Mouse (Mus musculus): ENCODE data around the gene Ank3. TPM values are rescaled to one million over a fixed set of nuclear protein-coding genes. Genes with fewer than 3 reads are reported as not detected.

Ank3 gene
- polyA plus RNA-seq, 1 experiment, result 9.3 TPM

DNA sequence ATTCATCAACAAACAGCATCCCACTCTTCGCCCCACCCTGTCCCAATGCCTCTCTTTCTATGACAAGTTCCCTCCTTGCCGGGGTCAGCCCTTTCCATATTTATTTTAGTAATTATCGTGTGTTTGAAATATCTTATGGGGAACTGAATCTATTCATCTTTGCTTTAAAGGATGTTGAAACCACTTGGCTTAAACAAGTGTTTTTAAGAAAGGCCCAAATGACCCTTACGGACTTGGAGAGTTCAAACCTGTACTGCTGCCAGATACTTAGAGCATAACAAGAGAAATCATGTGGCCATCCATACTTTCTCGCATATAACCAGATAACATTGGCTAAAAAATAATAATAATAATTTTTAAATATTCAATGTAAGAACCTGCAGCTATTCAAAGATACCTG lies 48.7 kb downstream of the Ank3 start:
- TF ChIP-seq POLR2A (IDR thresholded peaks at IDR 0.05; ENCODE audit: borderline replicate concordance, control insufficient read depth, low read depth, low read length), result no peak
- no peak for TF ChIP-seq CTCF (IDR thresholded peaks at IDR 0.05; ENCODE audit: control insufficient read depth, insufficient read depth, low read length)
- Histone ChIP-seq H3K4me3 (replicated peaks; ENCODE audit: control insufficient read depth, low read depth, low read length) (no peak overlapping the region), H3K27ac (ENCODE audit: control insufficient read depth, insufficient read depth, low read depth, low read length, poor library complexity) (no peak overlapping the region), H3K4me1 (ENCODE audit: control insufficient read depth, insufficient read depth, low read length) (no peaks in the 10 kb centered on the region)
- 79% methylated on average over 5 of the region's 5 CpGs for WGBS

DNA sequence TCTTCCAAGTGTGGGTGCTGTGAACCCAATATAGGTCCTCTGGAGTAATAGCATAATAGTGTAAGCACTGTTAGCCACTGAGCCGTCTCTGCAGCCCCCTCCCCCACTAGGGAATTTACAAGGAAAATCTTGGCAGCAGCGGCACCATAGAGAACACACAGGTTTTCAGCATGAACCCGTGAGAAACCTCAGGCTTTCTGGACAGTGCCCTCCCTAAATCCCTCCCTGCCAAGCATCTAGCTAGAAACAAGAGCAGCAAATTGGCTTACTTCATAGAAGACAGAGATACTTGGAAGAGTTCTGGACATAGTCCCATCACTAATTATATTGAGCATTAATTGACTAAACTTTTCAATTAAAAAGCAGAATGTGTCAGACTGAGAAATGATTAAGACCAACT lies 49.6 kb downstream of the Ank3 start:
- Histone ChIP-seq H3K27ac (ENCODE audit: control insufficient read depth, insufficient read depth, low read depth, low read length, poor library complexity) (no peak overlapping the region), H3K4me3 (replicated peaks; ENCODE audit: control insufficient read depth, low read depth, low read length) (no peak overlapping the region), H3K4me1 (ENCODE audit: control insufficient read depth, insufficient read depth, low read length) (no peaks in the 10 kb centered on the region)
- TF ChIP-seq CTCF (IDR thresholded peaks at IDR 0.05; ENCODE audit: control insufficient read depth, insufficient read depth, low read length) (no peak), POLR2A (IDR thresholded peaks at IDR 0.05; ENCODE audit: borderline replicate concordance, control insufficient read depth, low read depth, low read length) (no peak)
- WGBS, result 74% methylated on average over 3 of the region's 3 CpGs

DNA sequence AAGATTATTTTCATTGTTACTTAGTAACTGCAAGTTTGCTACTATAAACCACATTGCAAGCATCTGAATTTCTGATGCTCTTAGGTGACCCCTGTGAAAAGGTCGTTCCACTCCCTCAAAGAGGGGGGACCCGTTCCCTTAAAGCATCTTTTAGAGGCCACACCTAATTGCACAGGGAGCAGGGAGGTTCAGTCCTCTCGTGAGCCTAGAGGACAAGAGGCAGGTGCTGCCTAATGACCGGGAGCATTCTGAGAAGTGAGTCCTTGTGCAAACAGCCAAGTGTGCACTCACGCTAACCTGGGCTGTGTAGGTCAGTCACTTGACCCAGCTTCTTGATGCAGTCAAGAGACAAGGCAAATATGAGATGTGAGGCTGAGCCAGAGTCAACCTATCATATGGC lies 52.4 kb downstream of the Ank3 start:
- WGBS, result 67% methylated on average over 5 of the region's 5 CpGs
- Histone ChIP-seq H3K4me3 (replicated peaks; ENCODE audit: control insufficient read depth, low read depth, low read length) (no peak overlapping the region), H3K27ac (ENCODE audit: control insufficient read depth, insufficient read depth, low read depth, low read length, poor library complexity) (no peak overlapping the region), H3K4me1 (ENCODE audit: control insufficient read depth, insufficient read depth, low read length) (no peaks in the 10 kb centered on the region)
- TF ChIP-seq CTCF (IDR thresholded peaks at IDR 0.05; ENCODE audit: control insufficient read depth, insufficient read depth, low read length) (no peak), POLR2A (IDR thresholded peaks at IDR 0.05; ENCODE audit: borderline replicate concordance, control insufficient read depth, low read depth, low read length) (no peak)

DNA sequence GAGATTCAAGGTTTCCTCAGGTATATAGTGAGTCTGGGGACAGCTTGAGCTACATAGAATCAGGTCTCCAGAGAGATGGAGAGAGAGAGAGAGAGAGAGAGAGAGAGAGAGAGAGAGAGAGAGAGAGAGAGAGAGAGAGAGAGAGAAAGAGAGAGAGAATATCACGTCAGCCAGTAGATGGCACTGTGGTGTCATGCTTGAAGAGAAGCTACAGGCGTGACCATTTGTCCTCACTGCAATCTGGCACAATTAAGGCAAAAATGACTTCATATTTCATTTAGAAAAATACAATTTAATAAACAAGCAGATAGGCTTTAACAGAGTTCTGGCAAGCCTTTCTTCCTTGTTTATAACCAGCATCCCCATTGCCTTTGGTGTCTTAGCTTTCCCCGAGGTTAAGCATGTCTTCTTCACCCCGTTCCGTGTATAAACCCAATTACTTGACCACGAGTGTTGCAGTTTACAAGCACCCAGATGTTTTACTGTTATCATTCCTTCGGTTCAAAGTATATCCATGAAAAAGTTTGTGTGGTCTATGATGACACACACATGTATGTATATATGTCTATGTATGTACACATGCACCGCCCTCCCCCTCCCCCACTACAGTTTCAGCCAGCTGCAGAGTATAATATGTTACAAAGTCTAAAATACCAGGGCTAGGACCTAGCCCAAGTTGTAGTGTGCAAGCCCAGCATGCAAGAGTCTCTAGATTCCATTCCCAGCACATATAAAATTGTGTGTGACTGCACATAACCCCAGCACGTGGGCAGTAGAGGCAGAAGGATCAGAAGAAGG lies 53.8 kb downstream of the Ank3 start:
- H3K27ac ChIP-seq (ENCODE audit: control insufficient read depth, insufficient read depth, low read depth, low read length, poor library complexity), result no peak overlapping the region
- no peak overlapping the region for H3K4me3 ChIP-seq (replicated peaks; ENCODE audit: control insufficient read depth, low read depth, low read length)
- no peak for TF ChIP-seq POLR2A (IDR thresholded peaks at IDR 0.05; ENCODE audit: borderline replicate concordance, control insufficient read depth, low read depth, low read length)
- no peak for TF ChIP-seq CTCF (IDR thresholded peaks at IDR 0.05; ENCODE audit: control insufficient read depth, insufficient read depth, low read length)
- 55% methylated on average over 9 of the region's 9 CpGs for WGBS
- no peaks in the 10 kb centered on the region for H3K4me1 ChIP-seq (ENCODE audit: control insufficient read depth, insufficient read depth, low read length)

DNA sequence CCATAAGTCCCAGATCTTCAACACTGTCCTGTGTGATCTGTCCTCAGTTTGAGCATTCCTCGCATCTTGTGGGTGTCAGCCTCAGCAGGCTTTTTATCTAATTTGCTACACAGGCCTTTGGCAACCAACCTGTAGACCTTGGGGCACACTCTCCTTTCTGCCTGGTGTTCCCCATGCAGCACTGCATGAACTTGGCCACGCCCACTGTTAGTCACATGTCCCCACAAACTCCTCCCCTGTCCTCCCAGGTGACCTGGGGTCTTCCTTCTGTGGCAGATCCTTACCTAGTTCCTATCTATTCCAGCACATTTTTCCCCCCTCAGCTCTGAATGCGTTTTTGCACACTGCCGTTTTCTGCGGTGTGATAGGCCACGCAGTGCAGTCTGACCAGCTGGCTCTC lies 55.0 kb downstream of the Ank3 start:
- Histone ChIP-seq H3K4me3 (replicated peaks; ENCODE audit: control insufficient read depth, low read depth, low read length) (no peak overlapping the region), H3K27ac (ENCODE audit: control insufficient read depth, insufficient read depth, low read depth, low read length, poor library complexity) (no peak overlapping the region), H3K4me1 (ENCODE audit: control insufficient read depth, insufficient read depth, low read length) (no peaks in the 10 kb centered on the region)
- TF ChIP-seq CTCF (IDR thresholded peaks at IDR 0.05; ENCODE audit: control insufficient read depth, insufficient read depth, low read length) (no peak), POLR2A (IDR thresholded peaks at IDR 0.05; ENCODE audit: borderline replicate concordance, control insufficient read depth, low read depth, low read length) (no peak)
- 80% methylated on average over 6 of the region's 6 CpGs for WGBS

DNA sequence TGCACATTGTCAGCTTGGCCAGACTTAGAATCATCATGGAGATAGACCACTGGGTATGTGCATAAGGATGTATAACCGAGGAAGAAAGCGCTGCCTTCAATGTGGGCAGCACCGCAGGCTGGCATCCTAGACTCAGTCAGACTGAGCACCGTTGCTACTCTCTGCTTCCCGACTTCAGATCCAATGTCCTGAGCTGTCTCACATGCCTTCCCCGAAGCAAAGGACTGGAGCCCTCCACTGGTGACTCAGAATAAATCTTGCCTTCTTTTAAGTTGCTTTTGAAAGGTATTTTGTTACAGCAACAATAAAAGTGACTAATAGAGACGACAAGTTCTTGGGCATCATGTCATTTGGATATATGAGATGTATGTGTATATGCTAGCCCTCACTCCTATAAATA lies 55.9 kb downstream of the Ank3 start:
- WGBS, result 72% methylated on average over 7 of the region's 7 CpGs
- H3K4me3 ChIP-seq (replicated peaks; ENCODE audit: control insufficient read depth, low read depth, low read length), result no peak overlapping the region
- H3K4me1 ChIP-seq (ENCODE audit: control insufficient read depth, insufficient read depth, low read length), result no peaks in the 10 kb centered on the region
- H3K27ac ChIP-seq (ENCODE audit: control insufficient read depth, insufficient read depth, low read depth, low read length, poor library complexity), result no peak overlapping the region
- TF ChIP-seq CTCF (IDR thresholded peaks at IDR 0.05; ENCODE audit: control insufficient read depth, insufficient read depth, low read length) (no peak), POLR2A (IDR thresholded peaks at IDR 0.05; ENCODE audit: borderline replicate concordance, control insufficient read depth, low read depth, low read length) (no peak)

DNA sequence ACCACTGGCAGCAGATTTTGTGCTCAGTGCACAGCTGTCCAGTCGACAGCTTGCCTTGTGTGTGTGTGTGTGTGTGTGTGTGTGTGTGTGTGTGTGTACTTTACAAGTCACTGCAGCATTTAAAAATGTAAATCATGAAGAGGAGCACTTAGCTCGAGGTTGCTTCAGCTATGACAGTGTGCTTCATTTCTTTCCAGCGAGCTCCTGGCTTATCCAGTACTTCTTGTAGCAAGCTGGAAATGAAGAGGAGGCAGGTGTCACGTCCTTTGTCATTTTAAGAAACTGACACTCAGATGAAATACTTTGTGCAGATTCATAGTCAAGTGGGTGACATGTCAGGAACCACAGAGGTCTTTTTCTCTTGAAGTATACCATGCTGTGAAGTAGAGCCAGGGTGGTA lies 66.3 kb downstream of the Ank3 start:
- no peaks in the 10 kb centered on the region for H3K4me1 ChIP-seq (ENCODE audit: control insufficient read depth, insufficient read depth, low read length)
- TF ChIP-seq POLR2A (IDR thresholded peaks at IDR 0.05; ENCODE audit: borderline replicate concordance, control insufficient read depth, low read depth, low read length) (no peak), CTCF (IDR thresholded peaks at IDR 0.05; ENCODE audit: control insufficient read depth, insufficient read depth, low read length) (no peak)
- WGBS, result 60% methylated on average over 4 of the region's 4 CpGs
- no peak overlapping the region for H3K27ac ChIP-seq (ENCODE audit: control insufficient read depth, insufficient read depth, low read depth, low read length, poor library complexity)
- H3K4me3 ChIP-seq (replicated peaks; ENCODE audit: control insufficient read depth, low read depth, low read length), result no peak overlapping the region

DNA sequence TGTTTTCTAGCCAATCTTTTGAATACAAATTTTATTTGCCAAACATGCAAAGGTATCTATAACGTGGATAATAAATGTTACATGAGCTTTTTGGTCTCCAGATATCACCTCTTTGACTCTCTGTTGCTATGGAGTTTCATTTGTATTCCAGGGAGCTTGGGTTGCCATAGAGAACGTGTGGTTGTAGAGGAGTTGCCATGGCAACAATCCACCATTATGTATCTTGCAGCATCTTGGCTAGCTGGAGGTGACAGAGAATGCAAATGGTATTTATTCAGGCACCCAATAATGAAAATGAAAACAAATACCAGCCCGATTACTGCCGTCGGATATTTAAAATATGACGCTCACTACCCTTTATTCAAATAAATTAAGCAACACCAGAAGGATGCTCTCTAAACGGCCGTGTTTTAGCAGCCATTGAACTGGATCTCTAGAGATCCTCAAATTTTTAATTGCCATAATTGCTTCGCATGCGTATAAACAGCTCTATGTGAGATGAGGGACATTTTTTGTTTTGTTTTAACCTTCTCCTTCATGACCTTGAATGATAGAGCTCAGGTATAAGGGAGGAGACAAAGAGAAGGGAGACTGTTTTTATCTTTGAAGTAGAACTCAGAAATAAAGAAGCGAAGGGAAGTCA lies 67.1 kb downstream of the Ank3 start:
- 75% methylated on average over 11 of the region's 11 CpGs for WGBS
- TF ChIP-seq CTCF (IDR thresholded peaks at IDR 0.05; ENCODE audit: control insufficient read depth, insufficient read depth, low read length) (no peak), POLR2A (IDR thresholded peaks at IDR 0.05; ENCODE audit: borderline replicate concordance, control insufficient read depth, low read depth, low read length) (no peak)
- H3K4me3 ChIP-seq (replicated peaks; ENCODE audit: control insufficient read depth, low read depth, low read length), result no peak overlapping the region
- H3K27ac ChIP-seq (ENCODE audit: control insufficient read depth, insufficient read depth, low read depth, low read length, poor library complexity), result no peak overlapping the region
- no peaks in the 10 kb centered on the region for H3K4me1 ChIP-seq (ENCODE audit: control insufficient read depth, insufficient read depth, low read length)
